Mouse (Mus musculus) skeletal muscle tissue, postnatal 0 days (tissue): ENCODE measurements around the gene Metap1. TPM values are rescaled to one million over a fixed set of nuclear protein-coding genes. Genes with fewer than 3 reads are reported as not detected.

Experiments used
- microRNA counts: library from miRNA; unstranded; fragments of <30 nt; microRNA quantifications from one replicate; lab custom pipeline; 2015
- microRNA-seq, 2 experiments: library from miRNA; unstranded; fragments of <30 nt; microRNA quantifications; one replicate each; pipeline ENCODE4; 2016
- polyA plus RNA-seq: library from polyadenylated mRNA; unstranded; fragments of >200 nt; fragmentation: Nextera tagmentation; extraction: Ambion mirVana; gene quantifications from 2 replicates; pipeline ENCODE4 v1.2.1, GENCODE M21; 2015

The Metap1 gene
- polyA plus RNA-seq = 36.6 and 38.6 TPM in 2 replicates

GRCm38 (mm10) chr3:138489327-138490033, at the start of gene Metap1:
Gene Metap1, minus strand, starts transcription at chr3:138489515.

DNA sequence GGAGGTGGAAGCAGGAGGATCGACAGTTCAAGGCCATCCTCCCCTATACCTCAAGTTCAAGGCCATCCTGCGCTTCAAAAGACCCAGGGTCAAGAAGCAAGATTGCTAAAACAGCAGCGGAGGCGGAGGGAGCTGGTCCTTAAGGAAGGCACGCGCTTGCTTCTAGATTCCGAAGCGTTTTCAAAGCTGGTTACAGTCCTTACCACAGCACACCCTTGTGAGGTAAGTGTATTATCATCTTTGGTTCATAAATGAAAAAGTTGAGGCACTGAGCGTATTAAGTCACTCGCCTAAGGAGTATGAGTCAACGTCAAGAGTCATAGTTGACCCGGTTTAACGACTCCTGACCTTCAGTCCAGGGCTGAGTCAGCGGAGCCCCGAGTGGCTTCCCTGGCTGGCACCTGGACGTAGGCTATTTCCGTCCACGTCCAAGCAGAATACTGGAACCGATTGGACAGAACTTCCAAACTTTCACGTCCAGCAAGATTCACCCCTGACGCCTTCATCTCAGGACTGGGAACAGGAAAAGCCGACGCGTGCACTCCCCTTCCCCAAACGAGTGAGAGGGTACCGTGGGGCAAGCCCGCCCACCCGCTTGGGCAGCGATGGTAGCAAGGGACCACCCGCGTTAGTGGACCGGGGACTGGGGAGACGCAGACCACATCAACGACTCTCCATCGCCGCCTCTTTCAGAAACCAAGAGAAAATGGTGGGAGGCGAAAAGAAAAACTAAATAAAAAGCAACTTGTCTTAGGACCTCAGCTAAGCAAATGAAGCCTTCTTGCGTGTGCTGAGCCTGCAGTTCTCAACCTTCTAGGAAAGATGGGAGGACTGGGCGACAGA, 37.0 kb upstream of the Metap1 start, which contains the start of gene Eif4e:
Gene Eif4e, plus strand, starts transcription at position 107 of the 843 bp plus-strand sequence.

DNA sequence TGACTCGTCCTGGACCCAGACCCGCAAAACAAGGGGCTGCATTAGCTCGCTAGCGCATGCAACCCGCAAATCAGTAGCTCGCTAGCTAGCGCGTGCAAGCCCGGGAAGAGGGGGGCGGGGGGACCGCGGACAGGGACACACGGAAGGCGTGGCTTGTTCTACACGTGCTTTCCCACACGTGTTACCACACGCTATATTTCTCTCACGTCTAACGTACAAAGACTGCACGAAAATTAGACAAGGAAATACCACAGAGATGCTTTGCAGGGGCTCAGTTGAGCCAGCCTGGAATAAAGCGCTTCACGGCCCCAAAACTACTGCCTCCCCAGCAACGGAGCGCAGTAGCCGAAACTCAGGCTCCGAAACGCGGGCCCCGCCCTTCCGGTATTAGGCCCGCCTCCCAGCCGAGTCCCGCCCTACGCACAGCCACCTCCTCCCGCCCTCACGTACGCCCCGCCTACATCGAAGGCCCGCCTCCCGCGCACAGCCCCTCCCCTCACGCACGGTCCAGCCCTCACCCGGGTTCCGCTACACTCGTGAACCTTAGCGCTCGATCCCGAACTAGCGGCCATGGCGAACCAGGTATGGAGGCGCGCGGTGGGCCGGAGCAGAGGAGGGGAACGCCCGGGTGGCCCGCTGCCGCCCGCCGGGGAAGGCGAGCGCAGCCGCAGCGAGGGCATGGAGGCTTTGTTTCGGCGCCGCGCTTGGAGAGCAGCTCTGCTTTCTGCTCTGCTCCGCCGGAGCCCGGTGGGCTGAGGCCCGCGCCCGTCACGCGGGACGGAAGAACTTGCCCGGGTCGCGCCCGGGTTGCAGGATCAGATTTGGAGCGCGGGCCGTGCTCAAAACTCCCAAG, 46.5 kb downstream of the Metap1 start, which contains the start of gene Adh5:
Gene Adh5, plus strand, starts transcription at position 482 of the 853 bp plus-strand sequence.

GRCm38 (mm10) chr3:138415121-138415690, 74.1 kb downstream of the Metap1 start, which contains the start of gene Adh4:
Gene Adh4, plus strand, starts transcription at chr3:138415466.

MicroRNAs within 50 kb of the gene (microRNA counts, 519-probe panel; counts per million panel counts)
- 296 counts per million, percentile 58 among the panel's probes with 10 or more counts for microRNA mmu-miR-1956 (lab: Ali Mortazavi, UCI)

Small RNA genes lying within 50 kb of the gene (microRNA-seq; reads per million reads assigned to microRNA genes)
- gene Mir1956 = 0.20 to 0.21 reads per million in 2 experiments

Other genes starting within 250 kb of the Metap1 start
- 48.7 and 62.3 TPM in 2 replicates for gene Adh1, start 228.5 kb downstream of the Metap1 start, polyA plus RNA-seq
- not detected in 2 replicates for gene Adh6a, start 176.2 kb downstream of the Metap1 start, polyA plus RNA-seq
- 0.44 TPM in 1 of 2 replicates, not detected in the other for gene Adh6b, start 147.7 kb downstream of the Metap1 start, polyA plus RNA-seq
- gene Adh4, start 74.0 kb downstream of the Metap1 start, polyA plus RNA-seq = not detected in 2 replicates
- 122 and 134 TPM in 2 replicates for gene Adh5, start 46.4 kb downstream of the Metap1 start, polyA plus RNA-seq
- 166 and 198 TPM in 2 replicates for gene Eif4e, start 36.7 kb upstream of the Metap1 start, polyA plus RNA-seq